Mouse (Mus musculus) erythroblast, embryonic 14.5 days (primary cell): Measurements from ENCODE around the gene Gm49510.

ENCODE experiments used
- GATA1 ChIP-seq: IDR thresholded peaks from 2 replicates; pipeline ENCODE4 v1.6.1; 2012; ENCODE audit warnings: low read length, inconsistent platforms, mixed read lengths
- TAL1 ChIP-seq: IDR thresholded peaks from 3 replicates; pipeline ENCODE4 v1.6.1; 2012; ENCODE audit warnings: low read length, inconsistent platforms, mixed read lengths

DNA sequence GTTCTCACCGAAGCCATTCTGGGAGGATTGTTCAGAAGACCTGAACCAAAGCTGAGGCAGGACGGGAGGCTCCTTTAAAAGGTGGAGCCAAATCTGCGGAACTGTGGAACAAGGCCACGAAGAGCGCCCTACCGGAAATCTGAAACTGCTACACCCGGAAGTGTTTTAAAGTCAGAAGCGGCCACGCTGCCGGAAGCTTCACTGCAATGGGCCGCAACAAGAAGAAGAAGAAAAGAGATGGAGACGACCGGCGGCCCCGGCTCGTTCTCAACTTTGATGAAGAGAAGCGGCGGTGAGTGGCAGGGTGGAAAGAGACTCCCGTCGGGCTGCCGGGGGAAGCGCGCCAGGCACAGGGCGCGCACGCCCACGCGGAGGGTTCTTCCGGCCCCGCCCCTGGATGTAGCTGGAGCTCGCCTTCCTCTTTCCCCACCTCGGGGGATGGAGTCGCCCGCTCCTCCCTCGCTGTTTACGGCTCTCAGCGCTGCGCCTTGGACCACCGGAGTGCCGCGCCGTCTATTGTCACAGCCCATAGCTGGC, 35.4 kb downstream of the Gm49510 start, which contains the start of gene Nol12:
- no peak for TF ChIP-seq GATA1
- no peak for TF ChIP-seq TAL1
